Mouse (Mus musculus): ENCODE data around the gene Tspan17. TPM values are rescaled to one million over a fixed set of nuclear protein-coding genes. Genes with fewer than 3 reads are reported as not detected.

Tspan17 gene
- total RNA-seq, 2 experiments from 2014 or later, result 58.2 to 63.1 TPM

GRCm38 (mm10) chr13:54797861-54798643 lies 8.9 kb downstream of the Tspan17 start:
- DNase-seq (ENCODE audit: low spot score in 2 of 2), result peak; percentile 50 to 75
- intact Hi-C loops (cut with DNase I), result loop anchor here (2.0 to 10.0 kb wide), 4 partner anchors 81 to 517 kb away; no protein-coding TSS in a partner anchor

- intact Hi-C loops (cut with DNase I), result loop anchor here (2.0 to 10.0 kb wide), 4 partner anchors 81 to 516 kb away; no protein-coding TSS in a partner anchor
- DNase-seq (ENCODE audit: low spot score in 2 of 2), result peak; percentile 52 to 85
These were observed 9.6 kb downstream of the Tspan17 start for GRCm38 (mm10) chr13:54798740-54799139.

- peak; percentile 86 to 90 for DNase-seq (ENCODE audit: low spot score in 2 of 2)
- intact Hi-C loops (cut with DNase I), result loop anchor here (2.0 to 10.0 kb wide), 4 partner anchors 82 to 515 kb away; no protein-coding TSS in a partner anchor
These were observed 10.5 kb downstream of the Tspan17 start for GRCm38 (mm10) chr13:54799701-54800100.

GRCm38 (mm10) chr13:54800206-54800605 lies 11.0 kb downstream of the Tspan17 start:
- DNase-seq (ENCODE audit: low spot score in 2 of 2), result no peak
- intact Hi-C loops (cut with DNase I), result no loop called here

- no peak for DNase-seq (ENCODE audit: low spot score in 2 of 2)
- intact Hi-C loops (cut with DNase I), result no loop called here
These were observed 13.8 kb downstream of the Tspan17 start for GRCm38 (mm10) chr13:54803010-54803409.

- intact Hi-C loops (cut with DNase I), result loop anchor here (5.0 kb wide), 2 partner anchors 77 to 132 kb away; no protein-coding TSS in a partner anchor
- peak; percentile 58 to 66 for DNase-seq (ENCODE audit: low spot score in 2 of 2)
These were observed 16.1 kb downstream of the Tspan17 start for GRCm38 (mm10) chr13:54805134-54805838.

- intact Hi-C loops (cut with DNase I), result loop anchor here (5.0 kb wide), 2 partner anchors 76 to 131 kb away; no protein-coding TSS in a partner anchor
- no peak for DNase-seq (ENCODE audit: low spot score in 2 of 2)
These were observed 17.3 kb downstream of the Tspan17 start for GRCm38 (mm10) chr13:54806434-54806976.

- intact Hi-C loops (cut with DNase I), result loop anchor here (5.0 kb wide), 2 partner anchors 74 to 129 kb away; no protein-coding TSS in a partner anchor
- DNase-seq (ENCODE audit: low spot score in 2 of 2), result no peak
These were observed 18.9 kb downstream of the Tspan17 start for GRCm38 (mm10) chr13:54808067-54808466.

GRCm38 (mm10) chr13:54811476-54811875 lies 22.3 kb downstream of the Tspan17 start:
- intact Hi-C loops (cut with DNase I), result no loop called here
- no peak for DNase-seq (ENCODE audit: low spot score in 2 of 2)

GRCm38 (mm10) chr13:54813381-54813780 lies 24.2 kb downstream of the Tspan17 start:
- intact Hi-C loops (cut with DNase I), result no loop called here
- DNase-seq (ENCODE audit: low spot score in 2 of 2), result no peak

- intact Hi-C loops (cut with DNase I), result no loop called here
- no peak for DNase-seq (ENCODE audit: low spot score in 2 of 2)
These were observed 29.4 kb downstream of the Tspan17 start for GRCm38 (mm10) chr13:54818399-54819254.

GRCm38 (mm10) chr13:54821106-54821505 lies 31.9 kb downstream of the Tspan17 start:
- DNase-seq (ENCODE audit: low spot score in 2 of 2), result no peak
- intact Hi-C loops (cut with DNase I), result no loop called here

- DNase-seq (ENCODE audit: low spot score in 2 of 2), result no peak
- intact Hi-C loops (cut with DNase I), result no loop called here
These were observed 32.8 kb downstream of the Tspan17 start for GRCm38 (mm10) chr13:54821931-54822330.

GRCm38 (mm10) chr13:54824111-54824931 lies 35.1 kb downstream of the Tspan17 start:
- intact Hi-C loops (cut with DNase I), result no loop called here
- DNase-seq (ENCODE audit: low spot score in 2 of 2), result no peak

- intact Hi-C loops (cut with DNase I), result no loop called here
- no peak for DNase-seq (ENCODE audit: low spot score in 2 of 2)
These were observed 38.8 kb downstream of the Tspan17 start for GRCm38 (mm10) chr13:54827992-54828391.

GRCm38 (mm10) chr13:54828508-54828907 lies 39.3 kb downstream of the Tspan17 start:
- no peak for DNase-seq (ENCODE audit: low spot score in 2 of 2)
- intact Hi-C loops (cut with DNase I), result no loop called here

GRCm38 (mm10) chr13:54829450-54829849 lies 40.3 kb downstream of the Tspan17 start:
- intact Hi-C loops (cut with DNase I), result no loop called here
- DNase-seq (ENCODE audit: low spot score in 2 of 2), result no peak

- intact Hi-C loops (cut with DNase I), result no loop called here
- no peak for DNase-seq (ENCODE audit: low spot score in 2 of 2)
These were observed 47.3 kb downstream of the Tspan17 start for GRCm38 (mm10) chr13:54836351-54837030.
